Mouse (Mus musculus) heart, embryonic 14.5 days (tissue): ENCODE measurements around the gene Hapln4. TPM values are rescaled to one million over a fixed set of nuclear protein-coding genes. Genes with fewer than 3 reads are reported as not detected.

Source experiments
- ATAC-seq: fragments of 200-750 bp; cut with Nextera tagmentation; 2 replicates; pipeline ENCODE4 v1.8.0; 2017; ENCODE audit warnings: low read depth, moderate TSS enrichment; ENCODE audit not compliant: insufficient number of reproducible peaks, insufficient read depth, low FRiP score
- H3K27ac ChIP-seq, 2 experiments: fragments of 200-500 bp in 1 of 2; fragments of 300-500 bp in 1 of 2; sonication (generic) in 1 of 2; replicated peaks in 1 of 2; 2 replicates each; pipeline ENCODE4 v1.5.1; 2012 to 2014; ENCODE audit warnings: low read depth in 2 of 2, low read length in 2 of 2, control low read depth in 1 of 2, mild to moderate bottlenecking in 1 of 2, mixed read lengths in 1 of 2; ENCODE audit not compliant: control insufficient read depth in 1 of 2, insufficient read depth in 1 of 2
- H3K27me3 ChIP-seq: fragments of 300-500 bp; sonication (generic); 2 replicates; pipeline ENCODE4 v1.6.1; 2014; ENCODE audit warnings: mild to moderate bottlenecking, low read length, control low read depth; ENCODE audit not compliant: control insufficient read depth, insufficient read depth
- H3K36me3 ChIP-seq: fragments of 300-500 bp; sonication (generic); 2 replicates; pipeline ENCODE4 v1.6.1; 2014; ENCODE audit warnings: mild to moderate bottlenecking, control low read depth, low read length, mixed read lengths; ENCODE audit not compliant: control insufficient read depth, insufficient read depth
- H3K4me1 ChIP-seq, 2 experiments: fragments of 200-500 bp in 1 of 2; fragments of 300-500 bp in 1 of 2; sonication (generic) in 1 of 2; 2 replicates each; pipeline ENCODE4 v1.6.1; 2012 to 2014; ENCODE audit warnings: low read length in 2 of 2, control low read depth in 1 of 2, mixed read lengths in 1 of 2; ENCODE audit not compliant: control insufficient read depth in 2 of 2, insufficient read depth in 2 of 2
- H3K4me2 ChIP-seq: fragments of 300-500 bp; sonication (generic); 2 replicates; pipeline ENCODE4 v1.6.1; 2014; ENCODE audit warnings: mild to moderate bottlenecking, low read length
- H3K4me3 ChIP-seq, 2 experiments: fragments of 200-500 bp in 1 of 2; fragments of 300-500 bp in 1 of 2; sonication (generic) in 1 of 2; 2 replicates each; pipeline ENCODE4 v1.5.1; 2012 to 2014; ENCODE audit warnings: low read length in 2 of 2, mild to moderate bottlenecking in 2 of 2, control low read depth in 1 of 2, low read depth in 1 of 2, moderate library complexity in 1 of 2; ENCODE audit not compliant: control insufficient read depth in 1 of 2, insufficient read depth in 1 of 2
- H3K9ac ChIP-seq: fragments of 300-500 bp; sonication (generic); 2 replicates; pipeline ENCODE4 v1.6.1; 2014; ENCODE audit warnings: mild to moderate bottlenecking, low read length
- H3K9me3 ChIP-seq: fragments of 300-500 bp; sonication (generic); 2 replicates; pipeline ENCODE4 v1.6.1; 2016; ENCODE audit warnings: low read length, control low read depth; ENCODE audit not compliant: control insufficient read depth
- WGBS: fragments of 180-500 bp; shearing (Covaris S2); extraction: QIAGEN DNeasy Blood & Tissue Kit; methylation state at CpG from one replicate; pipeline ENCODE4 v1.1.7; 2014; 5-methylcytosine and 5-hydroxymethylcytosine counted together
- polyA plus RNA-seq: library from polyadenylated mRNA; unstranded; fragments of >200 nt; fragmentation: Nextera tagmentation; extraction: Ambion mirVana; gene quantifications from 2 replicates; pipeline ENCODE4 v1.2.1, GENCODE M21; 2014

The Hapln4 gene
- polyA plus RNA-seq, 1 experiment from 2014 or later: 0.19 TPM

- peak within 1 kb of the TSS; percentile 84 for H3K4me2 ChIP-seq
- under 1% methylated on average over 37 of the region's 37 CpGs for WGBS
- peak within 1 kb of the TSS; percentile 70 to 83 for H3K4me3 ChIP-seq
- peaks cover 25 to 40% of the 10 kb centered on the region in 2 experiments for H3K4me1 ChIP-seq
- ATAC-seq: peak; percentile 43; the same call in 1 of the 2 replicates
- no peaks in the 10 kb centered on the region for H3K27me3 ChIP-seq
- peak within 1 kb of the TSS; percentile 86 for H3K9ac ChIP-seq
- peaks cover 42% of the 10 kb centered on the region for H3K36me3 ChIP-seq
- peak within 1 kb of the TSS in 1 of 2 experiments; percentile 35; a peak in 2 of 4 replicates for H3K27ac ChIP-seq
- H3K9me3 ChIP-seq: no peaks in the 10 kb centered on the region
Measured at GRCm38 (mm10) chr8:70131166-70131883, 48.1 kb downstream of the Hapln4 start, which contains the start of gene Nr2c2ap. TSS of gene Nr2c2ap (plus strand) at chr8:70131333.

- Histone ChIP-seq H3K27me3 (no peaks in the 10 kb centered on the region), H3K4me1 (peaks cover 22 to 36% of the 10 kb centered on the region in 2 experiments), H3K9me3 (no peaks in the 10 kb centered on the region), H3K36me3 (peaks cover 53% of the 10 kb centered on the region), H3K4me3 (no peak overlapping the region), H3K27ac (no peak overlapping the region), H3K4me2 (no peak overlapping the region), H3K9ac (no peak overlapping the region)
- WGBS: 94% methylated on average over 5 of the region's 5 CpGs
- no peak for ATAC-seq
Measured at GRCm38 (mm10) chr8:70134086-70134485, 50.8 kb downstream of the Hapln4 start.

- H3K9ac ChIP-seq: no peak overlapping the region
- peak overlapping the region; percentile 48 to 49; a peak in 1 of 4 replicates for H3K27ac ChIP-seq
- no peak for ATAC-seq
Measured at GRCm38 (mm10) chr8:70134931-70135330, 51.7 kb downstream of the Hapln4 start.

GRCm38 (mm10) chr8:70136591-70136990 is 53.3 kb downstream of the Hapln4 start:
- no peak overlapping the region for H3K4me2 ChIP-seq
- H3K9me3 ChIP-seq: no peaks in the 10 kb centered on the region
- H3K27ac ChIP-seq: no peak overlapping the region
- H3K4me3 ChIP-seq: no peak overlapping the region
- no peak for ATAC-seq
- H3K4me1 ChIP-seq: peaks cover 16 to 29% of the 10 kb centered on the region in 2 experiments
- peaks cover 53% of the 10 kb centered on the region for H3K36me3 ChIP-seq
- WGBS: 83% methylated on average over 4 of the region's 4 CpGs
- no peak overlapping the region for H3K9ac ChIP-seq
- no peaks in the 10 kb centered on the region for H3K27me3 ChIP-seq

More at GRCm38 (mm10) chr8:70134931-70135330, 51.7 kb downstream of the Hapln4 start:
- no peaks in the 10 kb centered on the region for H3K27me3 ChIP-seq
- no peaks in the 10 kb centered on the region for H3K9me3 ChIP-seq
- 66% methylated on average over 9 of the region's 9 CpGs for WGBS
- H3K4me1 ChIP-seq: peaks cover 14 to 28% of the 10 kb centered on the region in 2 experiments
- no peak overlapping the region for H3K4me2 ChIP-seq
- H3K36me3 ChIP-seq: peaks cover 53% of the 10 kb centered on the region
- no peak overlapping the region for H3K4me3 ChIP-seq

- Histone ChIP-seq H3K36me3 (peaks cover 58% of the 10 kb centered on the region), H3K4me1 (peaks cover 13 to 23% of the 10 kb centered on the region in 2 experiments), H3K27me3 (no peaks in the 10 kb centered on the region), H3K9ac (peak overlapping the region; percentile 82; the same call in 1 of the 2 replicates), H3K27ac (no peak overlapping the region), H3K9me3 (no peaks in the 10 kb centered on the region), H3K4me3 (peak overlapping the region in 1 of 2 experiments; percentile 76; a peak in 1 of 4 replicates), H3K4me2 (peak overlapping the region; percentile 81)
- no peak for ATAC-seq
- 78% methylated on average over 4 of the region's 4 CpGs for WGBS
Measured at GRCm38 (mm10) chr8:70137890-70138289, 54.6 kb downstream of the Hapln4 start.

GRCm38 (mm10) chr8:70139026-70139857 is 56.0 kb downstream of the Hapln4 start, which contains the start of the genes Rfxank, Borcs8 and Mef2b:
TSS of gene Rfxank (minus strand) at chr8:70139154.
TSS of gene Borcs8 (plus strand) at chr8:70139499.
TSS of gene Mef2b (plus strand) at chr8:70139711.
- Histone ChIP-seq H3K4me2 (peak within 1 kb of the TSS; percentile 81), H3K9me3 (no peaks in the 10 kb centered on the region), H3K36me3 (peaks cover 53% of the 10 kb centered on the region), H3K4me3 (peak within 1 kb of the TSS; percentile 76 to 97), H3K27ac (peak within 1 kb of the TSS; percentile 81 to 83), H3K4me1 (peaks cover 13 to 23% of the 10 kb centered on the region in 2 experiments), H3K27me3 (no peaks in the 10 kb centered on the region), H3K9ac (peak within 1 kb of the TSS; percentile 84)
- peak; percentile 97 for ATAC-seq
- WGBS: under 1% methylated on average over 46 of the region's 46 CpGs

- no peak for ATAC-seq
- peak overlapping the region; percentile 84 for H3K9ac ChIP-seq
- peaks cover 11 to 17% of the 10 kb centered on the region in 2 experiments for H3K4me1 ChIP-seq
- H3K9me3 ChIP-seq: no peaks in the 10 kb centered on the region
- H3K27me3 ChIP-seq: no peaks in the 10 kb centered on the region
- peak overlapping the region; percentile 76 to 97 for H3K4me3 ChIP-seq
- peak overlapping the region; percentile 81 to 83 for H3K27ac ChIP-seq
- WGBS: 7% methylated on average over 9 of the region's 9 CpGs
- H3K36me3 ChIP-seq: peaks cover 53% of the 10 kb centered on the region
- peak overlapping the region; percentile 81 for H3K4me2 ChIP-seq
Measured at GRCm38 (mm10) chr8:70139981-70140380, 56.7 kb downstream of the Hapln4 start.
